Comparison of ENCODE assay signal across 9 mouse cellular contexts in genomic region chr2:25426721-25427191, GRCm38 (mm10). TPM values are rescaled to one million over a fixed set of nuclear protein-coding genes. Genes with fewer than 3 reads are reported as not detected.
DNase-seq lines count a peak whose midpoint lies in the region; ATAC-seq lines count a peak whose summit lies in the region.
"Had no signal": no experiment of that assay in that cellular context is flagged by ENCODE, and none has a peak within 500 bp of the region (broad histone marks: within the 10 kb centered on the region; RNA-seq: fewer than 3 reads in every experiment).

No protein-coding gene starts in this region.

- no peak overlapping the region for H3K9ac ChIP-seq in hindbrain, embryonic 12.5 days
- no peak overlapping the region for H3K9ac ChIP-seq in forebrain, embryonic 15.5 days (replicated peaks)
- H3K9ac ChIP-seq: midbrain, embryonic 12.5 days had no signal

- WGBS in hindbrain, embryonic 10.5 days, result 33% methylated on average over 5 of the region's 5 CpGs
- 40% methylated on average over 5 of the region's 5 CpGs for WGBS in hindbrain, embryonic 12.5 days
- 21% methylated on average over 5 of the region's 5 CpGs for WGBS in forebrain, embryonic 15.5 days

- H3K27me3 ChIP-seq in hindbrain, embryonic 10.5 days (ENCODE audit: insufficient read depth, poor library complexity, severe bottlenecking), result peaks cover 72% of the 10 kb centered on the region
- peaks cover 56% of the 10 kb centered on the region for H3K27me3 ChIP-seq in hindbrain, embryonic 12.5 days
- H3K27me3 ChIP-seq in forebrain, embryonic 15.5 days, result peaks cover 2% of the 10 kb centered on the region; the same call in 1 of the 2 replicates

- peaks cover 37% of the 10 kb centered on the region for H3K4me1 ChIP-seq in hindbrain, embryonic 10.5 days (replicated peaks)
- peaks cover 31% of the 10 kb centered on the region for H3K4me1 ChIP-seq in hindbrain, embryonic 12.5 days
- H3K4me1 ChIP-seq in forebrain, embryonic 15.5 days, result peaks cover 31% of the 10 kb centered on the region

- no peaks in the 10 kb centered on the region for H3K36me3 ChIP-seq in hindbrain, embryonic 10.5 days
- H3K36me3 ChIP-seq in hindbrain, embryonic 12.5 days, result no peaks in the 10 kb centered on the region
- no peaks in the 10 kb centered on the region for H3K36me3 ChIP-seq in forebrain, embryonic 15.5 days
- H3K36me3 ChIP-seq: midbrain, embryonic 12.5 days had no signal

- no peak overlapping the region for H3K4me3 ChIP-seq in hindbrain, embryonic 10.5 days
- H3K4me3 ChIP-seq in hindbrain, embryonic 12.5 days, result no peak overlapping the region
- no peak overlapping the region for H3K4me3 ChIP-seq in forebrain, embryonic 15.5 days
- H3K4me3 ChIP-seq: midbrain, embryonic 12.5 days had no signal

- no peak for ATAC-seq in hindbrain, embryonic 12.5 days (ENCODE audit: low FRiP score)
- ATAC-seq in forebrain, embryonic 15.5 days (replicated peaks), result peak; percentile 30; the same call in 1 of the 2 replicates

- peak; percentile 82 for DNase-seq in hindbrain, embryonic 10.5 days (ENCODE audit: low spot score)
- DNase-seq in ES-CJ7 (ENCODE audit: low read depth, low spot score), result peak; percentile 87
- peak; percentile 82 to 88 for DNase-seq in cerebellum, adult 18-20 months
- peak; percentile 80 to 84 for DNase-seq in kidney, postnatal 4 days
- peak; percentile 84 for DNase-seq in lung, postnatal 36 days
- DNase-seq in spleen, adult 18-20 months, result peak; percentile 56 to 78

- no peaks in the 10 kb centered on the region for H3K9me3 ChIP-seq in hindbrain, embryonic 10.5 days
- H3K9me3 ChIP-seq in hindbrain, embryonic 12.5 days (replicated peaks), result no peaks in the 10 kb centered on the region
- no peaks in the 10 kb centered on the region for H3K9me3 ChIP-seq in forebrain, embryonic 15.5 days
- H3K9me3 ChIP-seq: midbrain, embryonic 12.5 days had no signal

- no peak overlapping the region for H3K4me2 ChIP-seq in hindbrain, embryonic 12.5 days (replicated peaks)
- H3K4me2 ChIP-seq in forebrain, embryonic 15.5 days (replicated peaks), result no peak overlapping the region
- H3K4me2 ChIP-seq: midbrain, embryonic 12.5 days had no signal

- no peak overlapping the region for H3K27ac ChIP-seq in hindbrain, embryonic 10.5 days
- H3K27ac ChIP-seq in hindbrain, embryonic 12.5 days, result no peak overlapping the region
- no peak overlapping the region for H3K27ac ChIP-seq in forebrain, embryonic 15.5 days (replicated peaks)
- H3K27ac ChIP-seq: midbrain, embryonic 12.5 days had no signal

RNA-seq across cellular contexts. Expression of gene Abca2, which starts 1.7 kb away (rescaled TPM):
- polyA plus RNA-seq in hindbrain, embryonic 10.5 days (2016; fragmentation: Nextera tagmentation; extraction: Ambion mirVana), result 5.7 and 5.9 TPM in 2 replicates
- 10.1 and 10.6 TPM in 2 replicates for polyA plus RNA-seq in hindbrain, embryonic 12.5 days (2016; fragmentation: Nextera tagmentation; extraction: Ambion mirVana)
- polyA plus RNA-seq in forebrain, embryonic 15.5 days (2015; fragmentation: Nextera tagmentation; extraction: Ambion mirVana), result 11.6 and 14.1 TPM in 2 replicates

RNA-seq across cellular contexts. Expression of gene Fut7, which starts 3.7 kb away (rescaled TPM):
- polyA plus RNA-seq in hindbrain, embryonic 10.5 days (2016; fragmentation: Nextera tagmentation; extraction: Ambion mirVana), result not detected in 2 replicates
- 0.53 TPM in 1 of 2 replicates, not detected in the other for polyA plus RNA-seq in hindbrain, embryonic 12.5 days (2016; fragmentation: Nextera tagmentation; extraction: Ambion mirVana)
- 0.20 TPM in 1 of 2 replicates, not detected in the other for polyA plus RNA-seq in forebrain, embryonic 15.5 days (2015; fragmentation: Nextera tagmentation; extraction: Ambion mirVana)

RNA-seq across cellular contexts. Expression of gene Npdc1, which starts 27.6 kb away (rescaled TPM):
- polyA plus RNA-seq in hindbrain, embryonic 10.5 days (2016; fragmentation: Nextera tagmentation; extraction: Ambion mirVana), result 75.1 and 155 TPM in 2 replicates
- 216 and 225 TPM in 2 replicates for polyA plus RNA-seq in hindbrain, embryonic 12.5 days (2016; fragmentation: Nextera tagmentation; extraction: Ambion mirVana)
- 406 and 408 TPM in 2 replicates for polyA plus RNA-seq in forebrain, embryonic 15.5 days (2015; fragmentation: Nextera tagmentation; extraction: Ambion mirVana)

RNA-seq across cellular contexts. Expression of gene Clic3, which starts 29.9 kb away (rescaled TPM):
- 0.90 and 1.2 TPM in 2 replicates for polyA plus RNA-seq in hindbrain, embryonic 10.5 days (2016; fragmentation: Nextera tagmentation; extraction: Ambion mirVana)
- 2.3 and 2.4 TPM in 2 replicates for polyA plus RNA-seq in hindbrain, embryonic 12.5 days (2016; fragmentation: Nextera tagmentation; extraction: Ambion mirVana)
- 3.3 and 3.4 TPM in 2 replicates for polyA plus RNA-seq in forebrain, embryonic 15.5 days (2015; fragmentation: Nextera tagmentation; extraction: Ambion mirVana)

RNA-seq across cellular contexts. Expression of gene Entpd2, which starts 31.1 kb away (rescaled TPM):
- polyA plus RNA-seq in hindbrain, embryonic 10.5 days (2016; fragmentation: Nextera tagmentation; extraction: Ambion mirVana), result 0.31 TPM in 1 of 2 replicates, not detected in the other
- 0.22 and 0.46 TPM in 2 replicates for polyA plus RNA-seq in hindbrain, embryonic 12.5 days (2016; fragmentation: Nextera tagmentation; extraction: Ambion mirVana)
- polyA plus RNA-seq in forebrain, embryonic 15.5 days (2015; fragmentation: Nextera tagmentation; extraction: Ambion mirVana), result 3.6 and 4.8 TPM in 2 replicates
